Mouse (Mus musculus) spleen, adult 2 months (tissue): Measurements from ENCODE around the gene Cfap74.

Experiments used
- CTCF ChIP-seq: fragments of 200-500 bp; IDR thresholded peaks from 2 replicates; pipeline ENCODE4 v1.5.1; 2011; ENCODE audit warnings: mild to moderate bottlenecking, inconsistent platforms; ENCODE audit not compliant: insufficient read depth, insufficient read length, insufficient replicate concordance; ENCODE audit errors: extremely low read depth
- POLR2A ChIP-seq: fragments of 200-500 bp; IDR thresholded peaks from 2 replicates; pipeline ENCODE4 v1.6.1; 2011; ENCODE audit warnings: low read depth, low read length, inconsistent platforms

GRCm38 (mm10) chr4:155482733-155483540 lies 73.9 kb downstream of the Cfap74 start:
- TF ChIP-seq CTCF: no peak
- no peak for TF ChIP-seq POLR2A
